Mouse (Mus musculus) layer of hippocampus, postnatal 10 days (tissue): Measurements from ENCODE around the gene 9930111J21Rik2. TPM values are rescaled to one million over a fixed set of nuclear protein-coding genes. Genes with fewer than 3 reads are reported as not detected.
"Not testable (repeated sequence)": the region's sequence is repeated elsewhere in the genome, so short reads cannot be mapped to it uniquely, and the experiment has no call there.

ENCODE experiments used
- DNase-seq, 2 experiments: peaks; one replicate each; pipeline ENCODE4 v3.0.0; 2021; ENCODE audit warnings: low spot score in 2 of 2
- total RNA-seq, 2 experiments: library from RNA; stranded (reverse); gene quantifications; 2 replicates each; pipeline ENCODE4 v1.2.3; 2021

Gene 9930111J21Rik2
- total RNA-seq, 2 experiments from 2014 or later, result 0.71 to 1.0 TPM

GRCm38 (mm10) chr11:48978240-48978939 is 72.7 kb downstream of the 9930111J21Rik2 start, which contains the start of gene Olfr56:
Olfr56 (plus strand) TSS chr11:48978889.
- not testable (repeated sequence) for DNase-seq

DNA sequence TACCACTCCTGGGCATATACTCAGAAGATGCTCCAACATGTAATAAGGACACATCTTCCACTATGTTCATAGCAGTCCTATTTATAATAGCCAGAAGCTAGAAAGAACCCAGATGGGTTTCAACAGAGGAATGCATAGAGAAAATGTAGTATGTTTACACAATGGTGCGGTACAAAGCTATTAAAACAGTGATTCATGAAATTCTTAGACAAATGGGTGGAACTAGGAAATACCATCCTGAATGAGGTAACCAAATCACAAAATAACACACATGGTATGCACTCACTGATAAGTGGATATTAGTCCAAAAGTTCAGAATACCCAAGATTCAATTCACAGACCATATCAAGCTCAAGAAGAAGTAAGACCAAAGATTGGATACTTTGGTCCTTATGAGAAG is 76.4 kb downstream of the 9930111J21Rik2 start:
- not testable (repeated sequence) for DNase-seq

Other genes with a start within 250 kb of the 9930111J21Rik2 start
- gene Trim41, start 233.9 kb downstream of the 9930111J21Rik2 start, total RNA-seq, result 10 to 100 TPM; 44.1 to 58.1 TPM
- gene Trim7, start 225.1 kb downstream of the 9930111J21Rik2 start, total RNA-seq, result 1 to 10 TPM; 4.9 to 5.6 TPM
- 1 to 10 TPM in 1 of 2 experiments, under 1 TPM in 1; 0.98 to 1.4 TPM for gene Gm12184, start 224.6 kb downstream of the 9930111J21Rik2 start, total RNA-seq
- gene Irgm1, start 179.6 kb downstream of the 9930111J21Rik2 start, total RNA-seq, result 1 to 10 TPM; 3.3 TPM
- under 1 TPM; 0.33 to 0.39 TPM for gene Gm5431, start 149.0 kb downstream of the 9930111J21Rik2 start, total RNA-seq
- 1 to 10 TPM in 1 of 2 experiments, under 1 TPM in 1; 0.54 to 1.2 TPM for gene Psme2b, start 105.1 kb downstream of the 9930111J21Rik2 start, total RNA-seq
- gene Olfr56, start 72.4 kb downstream of the 9930111J21Rik2 start, total RNA-seq, result not detected
- gene 9930111J21Rik1, start 71.8 kb downstream of the 9930111J21Rik2 start, total RNA-seq, result 1 to 10 TPM in 1 of 2 experiments, under 1 TPM in 1; 0.47 to 1.2 TPM
- not detected for gene Gm12185, start 59.0 kb downstream of the 9930111J21Rik2 start, total RNA-seq
- not detected for gene Tgtp1, start 57.1 kb downstream of the 9930111J21Rik2 start, total RNA-seq
- gene Tgtp2, start 13.0 kb upstream of the 9930111J21Rik2 start, total RNA-seq, result under 1 TPM in 1 of 2 experiments, not detected in 1; 0.11 TPM
- gene Ifi47, start 25.3 kb upstream of the 9930111J21Rik2 start, total RNA-seq, result under 1 TPM; 0.21 to 0.62 TPM
- not detected for gene Olfr1396, start 63.6 kb upstream of the 9930111J21Rik2 start, total RNA-seq
- not detected for gene Olfr1395, start 91.0 kb upstream of the 9930111J21Rik2 start, total RNA-seq
- not detected for gene Olfr1394, start 103.1 kb upstream of the 9930111J21Rik2 start, total RNA-seq
- under 1 TPM; 0.30 to 0.40 TPM for gene Btnl9, start 135.9 kb upstream of the 9930111J21Rik2 start, total RNA-seq
- 10 to 100 TPM; 33.9 to 36.4 TPM for gene Zfp62, start 152.1 kb upstream of the 9930111J21Rik2 start, total RNA-seq
- gene Mgat1, start 192.9 kb upstream of the 9930111J21Rik2 start, total RNA-seq, result 10 to 100 TPM; 43.9 to 50.2 TPM
- not detected for gene Olfr1393, start 227.1 kb upstream of the 9930111J21Rik2 start, total RNA-seq
- gene Olfr1392, start 234.0 kb upstream of the 9930111J21Rik2 start, total RNA-seq, result under 1 TPM; 0.11 to 0.14 TPM